ENCODE assay signal across 8 mouse cellular contexts in genomic region chr10:128231697-128232419, GRCm38 (mm10). TPM values are rescaled to one million over a fixed set of nuclear protein-coding genes. Genes with fewer than 3 reads are reported as not detected.
DNase-seq lines count a peak whose midpoint lies in the region; ATAC-seq lines count a peak whose summit lies in the region.

Gene Timeless (plus strand): TSS chr10:128232065.

- peak within 1 kb of the TSS; percentile 90 for H3K27ac ChIP-seq in hindbrain, embryonic 16.5 days (ENCODE audit: low read depth, low read length)

- no peaks in the 10 kb centered on the region for H3K36me3 ChIP-seq in hindbrain, embryonic 16.5 days (ENCODE audit: control insufficient read depth, insufficient read depth, low read length)

- peak; percentile 86 for DNase-seq in T-cell, adult 2 months (ENCODE audit: low spot score)
- peak; percentile 88 to 90 for DNase-seq in cerebellum, postnatal 36 days
- DNase-seq in gastrocnemius, adult 18-20 months (ENCODE audit: low spot score), result peak; percentile 85
- peak; percentile 66 for DNase-seq in left cerebral cortex, adult 11 months (ENCODE audit: low spot score)
- DNase-seq in lung, postnatal 4 days, result peak; percentile 90 to 91
- peak; percentile 87 for DNase-seq in retina, postnatal 1 day
- DNase-seq in thymus, postnatal 4 days, result peak; percentile 94

- H3K27me3 ChIP-seq in hindbrain, embryonic 16.5 days (replicated peaks; ENCODE audit: control insufficient read depth, insufficient read depth, low read length), result no peaks in the 10 kb centered on the region

- peak within 1 kb of the TSS; percentile 62 for H3K4me2 ChIP-seq in hindbrain, embryonic 16.5 days (ENCODE audit: low read length)

- 0% methylated on average over 51 of the region's 58 CpGs for WGBS in hindbrain, embryonic 16.5 days

- peak; percentile 96 for ATAC-seq in hindbrain, embryonic 16.5 days

- H3K9me3 ChIP-seq in hindbrain, embryonic 16.5 days (ENCODE audit: control insufficient read depth, low read length), result no peaks in the 10 kb centered on the region

- H3K4me1 ChIP-seq in hindbrain, embryonic 16.5 days (ENCODE audit: control insufficient read depth, insufficient read depth, low read depth, low read length), result peaks cover 7% of the 10 kb centered on the region

- peak within 1 kb of the TSS; percentile 76 for H3K9ac ChIP-seq in hindbrain, embryonic 16.5 days (ENCODE audit: low read depth, low read length)

- H3K4me3 ChIP-seq in hindbrain, embryonic 16.5 days (ENCODE audit: low read length), result peak within 1 kb of the TSS; percentile 81

RNA-seq across cellular contexts. Expression of gene Timeless, which starts in this region (rescaled TPM):
- total RNA-seq in gastrocnemius, adult 18-20 months (2021), result 1 to 10 TPM; 2.1 to 3.2 TPM
- 19.7 and 22.4 TPM in 2 replicates for polyA plus RNA-seq in hindbrain, embryonic 16.5 days (2015; fragmentation: Nextera tagmentation; extraction: Ambion mirVana)

Comparison
In these comparisons a context has a peak if more than half of its experiments do, and no peak if none do; other contexts are left out.
1. Peak in every context shown above with its lines: DNase-seq, ATAC-seq, H3K4me3 ChIP-seq and H3K27ac ChIP-seq.